Mouse (Mus musculus) right cerebral cortex, adult 18-20 months (tissue): ENCODE measurements at regions not wholly inside any gene's neighbourhood (a gene's known extent, or its start where the extent isn't known, plus 50 kb on each side); places are given as distances from the start of the nearest gene placed in this dataset.
"Not testable (repeated sequence)": the region's sequence is repeated elsewhere in the genome, so short reads cannot be mapped to it uniquely, and the experiment has no call there.

Experiments
- DNase-seq: peaks from one replicate; pipeline ENCODE4 v3.0.0; 2022; ENCODE audit warnings: mixed read lengths

DNA sequence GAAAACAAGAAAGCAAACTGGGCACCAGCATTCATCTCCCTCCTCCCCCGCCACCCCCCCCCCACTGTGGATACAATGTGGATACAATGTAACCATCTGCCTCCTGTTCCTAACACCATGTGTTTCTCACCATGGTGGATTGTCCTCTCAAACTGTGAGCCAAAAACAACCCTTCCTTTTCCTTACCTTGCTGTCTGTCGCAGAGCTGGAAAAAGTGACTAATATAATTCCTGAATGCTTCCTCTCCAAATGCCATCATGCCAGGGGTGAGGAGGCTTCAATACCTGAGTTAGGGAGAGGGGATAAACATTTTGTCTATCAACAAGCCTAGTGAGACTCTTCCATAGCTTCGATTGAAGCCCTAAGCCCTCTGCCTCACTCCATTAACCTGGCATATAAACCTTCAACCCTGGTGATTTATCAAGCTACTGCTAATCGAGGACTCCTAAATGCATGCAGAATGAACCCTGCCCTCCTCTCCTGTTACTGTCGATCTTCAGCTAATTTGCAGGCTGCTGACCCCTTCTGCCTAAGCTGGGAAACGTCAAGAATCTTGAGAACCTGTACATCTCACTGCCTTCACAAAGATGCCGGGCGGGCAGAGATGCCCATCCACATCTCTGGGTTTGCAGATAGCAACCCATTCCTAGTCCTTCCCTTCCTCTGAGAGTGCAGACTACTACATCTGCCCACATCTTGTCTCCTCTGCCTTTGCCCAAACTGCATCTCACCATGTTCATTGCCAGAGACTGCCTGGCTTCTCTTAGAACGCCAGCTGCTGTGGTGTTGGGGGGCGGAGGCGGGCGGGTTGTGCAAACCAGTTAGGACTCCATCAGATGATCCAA is 184.3 kb upstream of the Rpl38 start:
- peak; percentile 76 for DNase-seq

DNA sequence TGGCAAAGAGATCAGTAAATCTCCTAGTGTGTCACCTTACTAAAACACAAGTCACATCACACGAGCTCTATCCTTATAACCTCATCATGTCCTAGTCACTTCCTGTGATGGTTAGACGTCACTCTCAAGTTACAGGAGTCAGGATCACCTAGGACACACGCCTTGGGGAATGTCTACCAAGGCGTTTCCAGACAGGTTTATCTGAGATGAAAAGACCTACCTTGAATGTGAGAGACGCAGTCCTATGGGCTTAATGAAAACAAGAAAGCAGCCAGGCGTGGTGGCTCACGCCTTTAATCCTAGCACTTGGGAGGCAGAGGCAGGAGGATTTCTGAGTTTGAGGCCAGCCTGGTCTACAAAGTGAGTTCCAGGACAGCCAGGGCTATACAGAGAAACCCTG is 185.0 kb upstream of the Rpl38 start:
- DNase-seq: not testable (repeated sequence)

DNA sequence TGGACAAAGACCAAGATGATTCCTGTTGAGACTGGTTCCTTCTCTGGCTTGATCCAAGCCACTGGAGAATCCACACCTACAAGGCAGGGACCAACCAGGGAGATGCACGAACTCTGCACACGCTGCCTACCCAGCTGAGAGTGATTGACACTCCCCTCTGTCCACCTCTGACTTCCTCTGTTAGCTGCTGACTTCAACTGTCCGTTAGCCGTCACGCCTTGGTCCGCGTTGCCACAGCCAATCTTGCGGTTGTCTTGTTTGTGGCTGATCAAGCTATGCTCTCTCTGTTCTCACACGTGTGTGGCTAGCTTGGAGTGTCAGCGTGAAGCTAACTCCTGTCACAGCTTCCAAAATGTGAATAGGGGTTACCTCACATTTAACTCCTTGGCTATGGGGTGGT is 186.3 kb upstream of the Rpl38 start:
- no peak for DNase-seq

DNA sequence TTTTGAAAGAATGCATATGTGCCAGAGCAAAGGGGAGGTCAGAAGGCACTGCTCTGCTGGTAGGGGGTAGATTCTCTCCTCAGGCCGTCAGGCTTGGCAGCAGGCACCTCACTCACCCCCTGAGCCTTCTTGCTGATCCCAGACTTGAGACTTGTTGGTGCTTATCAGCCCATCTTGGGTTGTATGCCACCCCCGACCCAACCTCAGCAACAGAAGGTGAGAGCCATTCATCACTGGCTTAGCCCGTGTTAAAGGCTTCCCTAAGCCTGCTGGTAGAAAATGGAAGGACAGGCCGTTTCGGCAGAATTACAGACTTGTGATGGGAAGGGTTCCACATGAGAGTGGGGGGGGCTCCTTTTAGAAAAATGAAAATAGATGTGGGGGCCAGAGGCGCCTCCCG is 187.3 kb upstream of the Rpl38 start:
- DNase-seq: no peak

DNA sequence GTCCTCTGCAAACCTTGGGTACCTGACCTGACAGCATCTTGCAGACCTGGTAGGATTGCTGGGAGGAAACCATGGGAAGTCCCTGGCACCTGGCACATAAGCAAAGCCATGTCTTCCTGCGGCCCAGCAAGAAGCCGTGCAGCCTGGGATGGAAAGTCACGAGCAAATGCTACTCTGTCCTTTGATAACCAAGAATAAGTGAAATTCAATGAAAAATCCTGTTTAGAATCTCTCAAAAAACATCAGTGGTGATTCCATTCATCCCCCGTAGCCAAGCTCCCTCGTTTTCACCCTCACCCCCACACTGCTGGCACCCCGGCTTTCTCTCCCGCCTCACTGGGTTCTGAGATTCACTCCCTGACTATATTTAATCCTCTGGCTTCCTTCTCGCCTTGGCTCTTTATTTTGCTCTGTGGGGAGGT is 188.2 kb upstream of the Rpl38 start:
- DNase-seq: peak; percentile 56

DNA sequence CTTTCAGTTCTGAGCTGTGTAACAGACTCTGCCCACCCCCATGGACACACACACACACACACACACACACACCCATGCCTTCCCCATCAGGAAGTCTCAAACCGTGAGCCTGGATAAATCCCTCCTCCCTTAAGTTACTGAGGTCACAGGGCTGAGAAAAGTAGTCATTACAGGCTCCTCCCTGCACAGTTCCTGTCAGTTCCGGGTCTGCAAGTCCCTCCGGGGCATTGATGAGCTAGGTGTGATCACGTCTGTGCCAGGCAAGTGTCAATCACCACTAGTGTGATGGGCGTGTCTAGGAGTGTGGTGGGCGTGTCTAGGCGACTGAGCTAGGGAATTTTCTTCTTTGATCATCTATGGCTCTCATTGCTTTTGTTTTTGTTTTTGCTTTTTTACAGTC is 189.6 kb upstream of the Rpl38 start:
- DNase-seq: no peak

DNA sequence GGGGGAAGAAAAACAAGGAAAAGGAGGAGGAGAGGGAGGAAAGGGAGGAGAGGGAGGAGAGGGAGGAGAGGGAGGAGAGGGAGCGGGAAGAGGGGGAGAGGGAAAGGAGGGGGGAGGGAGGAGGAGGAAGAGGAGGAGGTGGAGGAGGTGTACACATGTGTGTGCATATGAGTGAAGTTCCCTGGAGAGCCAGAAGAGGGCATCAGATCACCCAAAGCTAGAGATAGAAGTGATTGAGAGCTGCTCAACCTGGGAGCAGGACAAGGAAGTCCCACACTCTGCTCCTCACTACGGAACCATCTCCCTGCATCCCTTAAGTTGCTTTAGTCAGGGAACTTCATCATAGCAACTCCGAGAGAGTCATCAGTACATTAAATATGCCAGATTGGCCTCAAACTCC is 191.0 kb upstream of the Rpl38 start:
- no peak for DNase-seq

DNA sequence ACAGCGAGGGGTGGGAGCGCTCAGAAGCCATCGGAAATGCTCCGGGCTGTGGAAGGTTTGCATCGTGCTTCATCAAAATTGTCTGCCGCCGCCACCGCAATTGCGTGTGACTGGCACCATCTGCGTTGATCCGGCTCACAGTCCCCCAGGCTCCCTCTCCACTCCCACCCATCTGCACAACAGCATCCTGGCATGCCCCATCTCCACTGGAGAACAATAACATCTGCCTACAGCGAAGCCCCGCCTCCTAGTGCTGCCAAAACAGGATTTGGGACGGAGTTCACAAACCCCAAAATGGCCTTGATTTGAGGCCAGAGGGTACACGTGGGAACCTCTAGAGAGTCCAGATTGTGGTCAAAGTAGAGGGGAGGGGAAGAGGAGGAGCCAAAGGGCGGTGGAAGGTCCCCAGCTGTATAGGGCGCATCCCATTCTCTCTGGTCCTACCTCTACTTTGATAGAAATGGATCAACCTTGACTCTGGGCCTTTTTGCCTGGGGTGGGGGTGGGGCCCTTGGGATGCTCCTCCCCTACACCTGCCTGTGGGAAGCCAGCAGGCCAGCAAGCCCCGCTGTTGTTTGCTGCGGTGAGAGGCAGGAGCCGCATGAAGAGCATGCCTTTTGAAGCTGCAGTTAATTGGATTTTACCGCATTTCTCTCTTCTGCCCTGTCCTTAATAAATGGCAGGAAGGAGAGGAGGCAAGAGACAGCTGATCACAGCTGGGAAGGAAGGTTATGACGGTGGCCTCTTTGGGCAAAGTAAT is 195.6 kb upstream of the Rpl38 start:
- peak; percentile 29 for DNase-seq

DNA sequence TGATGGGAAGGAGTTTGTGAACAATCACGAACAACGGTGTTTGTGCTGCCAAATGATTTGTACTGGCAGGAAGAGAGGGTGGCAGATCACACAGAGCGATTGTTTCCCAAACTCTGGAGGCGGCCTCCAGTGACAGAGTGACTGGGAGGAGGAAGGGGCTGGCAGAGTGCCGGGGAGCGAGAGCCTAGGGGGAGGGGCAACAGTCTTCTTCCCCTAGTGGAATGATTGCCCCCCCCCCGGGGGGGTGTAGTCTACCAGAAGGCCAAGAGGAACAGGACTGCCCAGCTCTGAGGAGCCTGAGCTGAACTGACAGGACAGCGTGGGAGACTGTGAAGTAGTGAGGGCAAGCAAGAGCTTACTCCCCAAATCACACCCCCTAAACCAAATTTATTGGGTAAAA is 199.9 kb upstream of the Rpl38 start:
- DNase-seq: peak; percentile 77

DNA sequence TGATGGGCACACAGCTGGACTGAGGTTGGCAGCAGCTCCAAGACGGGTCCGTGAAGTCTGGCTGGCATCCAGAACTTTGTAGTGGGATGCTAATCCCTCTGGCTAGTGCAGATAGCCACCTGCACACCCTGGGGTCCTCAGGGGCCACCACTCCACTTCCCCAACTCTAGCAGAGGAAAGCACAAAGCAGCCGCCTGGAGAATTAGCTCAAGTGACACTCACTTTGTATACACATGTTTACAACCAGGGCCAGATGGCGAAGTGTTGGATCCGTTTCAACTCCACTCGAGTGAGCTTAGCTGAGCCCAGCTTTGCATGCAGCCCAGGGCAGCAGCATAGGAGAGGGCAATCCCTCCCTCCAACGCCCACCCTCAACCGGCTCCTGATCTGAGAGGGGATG is 200.5 kb upstream of the Rpl38 start:
- peak; percentile 63 for DNase-seq

DNA sequence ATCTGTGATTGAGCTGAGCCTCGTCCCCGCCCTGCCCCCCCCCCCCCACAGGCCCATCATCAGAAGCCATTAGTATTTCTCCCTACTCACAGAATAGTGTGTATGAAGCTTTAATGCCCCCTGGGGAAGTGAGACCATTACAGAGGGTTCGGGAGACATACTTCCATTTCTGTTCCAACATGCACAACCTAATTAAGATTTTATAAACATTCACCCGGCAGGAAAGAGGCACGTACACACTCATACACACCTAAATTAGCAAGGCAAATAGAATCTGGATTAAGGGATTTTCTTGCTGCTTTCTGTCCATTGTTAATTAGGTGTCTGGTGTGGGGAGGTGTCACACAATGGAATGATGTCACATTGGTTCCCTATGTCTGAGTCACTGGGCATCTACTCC is 202.8 kb upstream of the Rpl38 start:
- no peak for DNase-seq

DNA sequence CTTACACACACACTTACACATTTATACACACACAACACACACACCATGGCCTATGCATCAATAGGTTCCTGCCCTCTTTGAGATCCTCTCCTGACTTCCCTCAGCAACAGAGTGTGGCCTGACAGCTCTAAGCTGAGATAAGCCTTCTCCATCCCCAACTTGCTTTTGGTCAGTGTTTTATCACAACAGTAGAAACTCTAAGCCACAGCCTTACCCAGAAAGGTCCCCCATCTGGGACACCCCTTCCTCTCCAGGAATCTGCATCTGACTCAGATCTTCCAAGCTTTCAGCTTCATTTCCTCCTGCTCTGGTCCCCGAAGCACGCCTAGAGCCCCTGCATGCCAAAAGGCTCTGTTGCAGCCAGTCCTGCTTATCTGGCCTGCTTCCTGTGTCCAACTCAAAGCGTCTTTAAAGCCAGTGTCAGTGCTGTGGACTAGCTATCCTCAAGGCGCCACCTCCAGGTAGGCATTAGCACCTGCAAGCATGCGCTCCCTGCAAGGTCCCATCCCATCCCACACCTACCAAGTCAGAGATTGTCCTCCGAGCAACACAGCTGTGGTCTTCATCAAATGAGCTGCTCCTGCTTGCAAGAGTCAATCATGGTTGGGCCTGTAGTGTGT is 205.5 kb upstream of the Rpl38 start:
- peak; percentile 25 for DNase-seq

DNA sequence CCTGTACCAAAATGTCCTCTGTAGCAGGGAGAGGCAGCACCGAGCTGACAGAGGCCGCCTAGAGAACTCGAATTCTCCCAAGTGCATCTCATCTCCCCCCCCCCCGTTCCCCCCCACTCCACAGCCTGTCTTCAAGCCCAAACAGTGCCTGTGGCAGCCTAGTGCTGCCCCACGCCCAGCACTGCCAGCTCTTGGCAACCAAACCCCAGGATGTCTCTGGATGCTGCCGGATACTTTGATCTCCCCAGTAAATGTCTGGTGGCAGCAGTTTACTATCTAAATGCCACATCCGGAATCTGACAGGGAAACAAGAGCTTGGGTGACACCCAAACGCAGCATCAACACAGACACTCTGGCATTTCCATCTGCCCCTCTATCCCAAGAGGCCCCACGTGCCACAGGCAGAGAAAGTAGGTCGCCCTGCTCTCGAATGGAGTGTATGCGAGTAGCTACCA is 213.4 kb upstream of the Rpl38 start:
- DNase-seq: no peak

DNA sequence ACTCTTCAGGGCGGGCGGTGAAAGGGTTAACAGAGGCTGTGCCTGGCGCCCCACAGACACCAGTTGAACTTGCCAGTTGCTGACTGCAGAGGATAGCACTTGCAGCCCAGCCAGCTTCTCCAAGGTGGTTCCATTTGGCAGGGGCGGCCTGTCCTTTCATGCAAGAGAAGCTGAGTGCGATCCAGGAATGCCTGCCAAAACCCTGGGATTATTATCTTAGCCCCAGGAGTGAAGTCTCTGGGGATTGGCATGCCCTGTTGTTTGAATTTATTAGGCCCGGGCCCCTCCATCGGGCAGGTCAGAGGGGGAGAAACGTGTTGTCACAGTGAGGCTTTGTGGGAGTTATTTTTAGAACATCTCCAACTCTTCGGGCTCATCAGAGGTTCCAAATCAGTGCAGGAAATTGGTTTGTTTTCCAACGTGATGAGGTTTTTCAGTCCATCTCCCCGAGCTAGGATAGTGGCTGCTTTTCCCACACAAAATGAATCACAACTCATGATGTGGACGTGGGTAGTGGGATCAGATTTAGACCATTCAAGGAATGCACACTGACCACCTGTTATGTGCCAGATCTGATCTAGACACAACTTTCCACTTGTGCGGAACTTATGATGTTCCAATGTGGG is 219.4 kb upstream of the Rpl38 start:
- peak; percentile 61 for DNase-seq

DNA sequence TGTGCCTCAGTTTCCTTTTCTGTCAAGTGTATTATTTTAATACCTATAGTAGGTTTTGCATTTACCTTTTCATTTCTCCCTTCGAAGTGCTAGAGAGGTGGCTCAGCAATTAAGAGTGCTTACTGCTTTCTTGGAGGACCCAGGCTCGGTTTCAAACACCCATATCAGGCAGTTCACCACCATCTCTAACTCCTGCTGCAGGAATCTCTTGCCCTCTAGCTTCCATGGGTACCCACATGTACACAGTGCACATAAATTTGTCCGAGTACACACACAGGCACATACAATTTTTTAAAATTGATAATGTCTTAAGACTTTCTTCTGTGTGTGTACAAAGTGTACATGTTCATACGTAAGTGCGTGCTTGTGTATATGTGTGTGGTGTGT is 220.9 kb upstream of the Rpl38 start:
- DNase-seq: no peak

DNA sequence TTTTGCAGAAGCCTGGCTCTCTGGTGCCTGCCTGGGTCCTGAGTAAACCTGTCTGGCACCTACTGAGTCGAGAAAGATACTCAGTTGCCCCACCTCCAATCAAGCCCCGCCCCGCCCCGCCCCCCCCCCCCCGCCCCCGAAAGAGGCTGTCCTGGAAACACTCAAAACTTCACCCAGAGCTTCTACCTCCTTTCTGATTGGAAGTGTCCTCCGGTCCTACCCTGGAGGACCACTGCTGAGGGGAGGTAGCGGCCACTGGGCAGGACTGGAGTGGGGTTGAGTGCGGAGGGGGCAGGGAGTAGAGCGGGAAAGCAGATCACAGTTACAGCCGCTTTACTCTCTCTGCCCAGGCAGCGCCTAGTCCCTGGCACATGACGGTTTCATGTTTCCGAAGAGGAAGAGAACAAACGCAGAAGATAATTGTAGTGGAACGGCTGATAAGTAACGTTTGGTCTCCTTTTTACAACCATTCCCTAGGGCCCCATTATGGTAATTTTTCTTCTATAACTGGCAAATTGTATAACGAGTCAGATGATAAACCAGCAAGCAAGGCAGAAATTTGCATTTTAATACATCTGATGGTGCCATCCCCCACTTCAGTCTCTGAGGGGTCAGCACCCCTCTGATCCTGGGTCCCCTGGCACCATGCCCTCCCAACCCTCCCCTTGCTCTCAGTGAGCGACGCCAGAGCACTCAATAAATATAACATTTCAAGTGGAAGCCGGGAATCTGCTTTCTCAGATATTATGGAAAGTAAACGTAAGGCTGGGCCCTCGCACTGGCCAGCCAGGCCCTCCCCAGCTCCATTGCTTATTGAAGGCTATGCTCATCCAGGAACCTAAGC is 221.5 kb upstream of the Rpl38 start:
- DNase-seq: no peak

DNA sequence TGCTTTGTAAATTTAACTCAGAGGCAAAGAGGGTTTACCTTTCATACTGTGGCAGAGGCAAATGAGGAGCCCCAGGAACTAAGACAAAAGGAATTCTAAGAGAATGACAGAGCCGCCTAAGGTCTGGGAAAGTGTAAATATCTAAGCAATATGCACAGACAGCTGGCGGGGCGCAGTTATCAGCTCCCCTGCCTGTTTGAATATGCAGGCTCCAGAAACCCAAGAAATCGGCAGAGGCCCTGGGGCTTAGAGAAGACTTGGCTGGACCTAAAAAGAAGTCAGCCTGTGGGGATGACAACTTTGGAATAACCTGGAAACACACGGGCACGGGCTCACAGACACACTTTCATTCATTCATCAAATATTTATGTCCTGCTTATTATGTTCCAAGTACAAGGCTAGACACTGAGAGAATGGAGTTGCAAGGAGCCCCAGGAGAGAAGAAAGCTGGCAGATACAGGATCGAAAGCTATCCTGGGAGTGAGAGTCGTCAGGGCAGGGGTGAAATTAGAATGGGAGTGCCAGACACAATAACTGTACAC is 222.2 kb upstream of the Rpl38 start:
- no peak for DNase-seq

DNA sequence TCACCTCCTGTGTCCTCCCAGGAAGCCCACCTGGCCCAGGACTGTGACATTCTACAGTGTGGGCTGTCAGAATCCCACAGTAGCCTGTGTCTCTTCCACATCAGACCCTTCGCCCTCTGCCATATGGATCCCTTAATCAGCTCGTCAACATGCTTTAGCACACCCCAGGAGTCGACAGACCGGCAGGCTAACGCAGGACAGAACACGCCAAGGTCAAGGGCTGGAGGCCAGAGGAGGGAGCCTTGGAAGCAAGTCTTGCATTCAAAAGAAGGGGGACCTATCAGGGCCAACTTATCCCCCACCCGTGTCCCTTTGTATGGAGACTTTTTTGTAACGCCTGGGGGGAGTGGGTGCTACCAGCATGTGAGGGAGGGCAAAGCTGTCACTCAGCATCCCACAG is 224.1 kb upstream of the Rpl38 start:
- no peak for DNase-seq

DNA sequence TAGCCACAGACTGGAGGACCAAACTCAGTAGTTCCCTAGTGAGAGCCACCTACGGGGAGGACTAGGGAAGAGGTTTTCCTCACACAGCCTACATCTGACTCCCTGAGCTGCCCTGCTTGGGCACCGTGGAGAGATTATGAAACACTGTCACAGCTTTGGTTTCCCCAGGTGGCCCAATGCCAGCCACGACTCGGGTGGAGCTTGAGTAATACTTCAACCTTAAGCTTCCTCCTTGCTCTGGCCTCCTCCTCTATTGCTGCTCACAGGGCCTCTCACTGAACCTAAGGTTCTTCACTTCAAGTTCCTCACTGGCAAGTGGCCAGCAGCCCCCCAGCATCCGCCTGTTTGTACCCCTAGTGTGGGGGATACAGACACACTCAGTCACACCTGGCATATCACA is 224.9 kb upstream of the Rpl38 start:
- no peak for DNase-seq

DNA sequence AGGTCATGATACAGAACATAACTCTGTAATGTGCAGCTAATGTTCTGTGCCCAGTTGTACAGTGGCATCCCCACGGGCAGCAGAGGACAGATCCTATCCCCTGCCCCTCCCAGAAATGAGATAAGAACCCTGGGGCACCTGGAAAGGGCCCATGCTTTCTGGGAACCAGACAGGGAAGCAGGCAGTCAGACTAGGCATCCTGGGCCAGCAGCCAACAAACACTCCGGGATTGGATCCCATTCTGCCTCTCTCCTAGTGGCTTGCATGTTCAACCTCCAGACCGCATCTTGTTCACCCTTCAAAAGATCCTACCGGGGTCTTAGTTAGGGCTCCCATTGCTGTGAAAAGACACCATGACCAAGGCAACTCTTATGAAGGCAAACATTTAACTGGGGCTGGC is 229.0 kb upstream of the Rpl38 start:
- no peak for DNase-seq

DNA sequence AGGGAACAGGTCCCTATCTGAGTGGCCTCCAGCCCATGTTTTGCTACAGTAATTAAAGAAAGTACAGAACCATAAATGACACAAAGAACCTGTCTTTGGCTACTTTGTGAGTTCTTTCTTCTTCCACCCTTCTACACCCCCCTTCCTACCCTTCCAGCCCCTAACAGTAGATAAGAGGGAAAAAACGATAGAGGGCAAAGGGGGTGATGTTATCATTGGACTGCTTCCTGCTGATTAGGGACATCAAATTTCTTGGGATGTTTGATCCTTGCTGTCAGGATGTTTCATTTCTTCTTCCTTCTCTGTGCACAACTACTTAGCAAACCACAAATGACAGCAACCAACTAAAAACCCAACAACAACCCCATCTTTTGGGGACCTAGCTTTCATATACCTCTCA is 232.5 kb upstream of the Rpl38 start:
- no peak for DNase-seq

DNA sequence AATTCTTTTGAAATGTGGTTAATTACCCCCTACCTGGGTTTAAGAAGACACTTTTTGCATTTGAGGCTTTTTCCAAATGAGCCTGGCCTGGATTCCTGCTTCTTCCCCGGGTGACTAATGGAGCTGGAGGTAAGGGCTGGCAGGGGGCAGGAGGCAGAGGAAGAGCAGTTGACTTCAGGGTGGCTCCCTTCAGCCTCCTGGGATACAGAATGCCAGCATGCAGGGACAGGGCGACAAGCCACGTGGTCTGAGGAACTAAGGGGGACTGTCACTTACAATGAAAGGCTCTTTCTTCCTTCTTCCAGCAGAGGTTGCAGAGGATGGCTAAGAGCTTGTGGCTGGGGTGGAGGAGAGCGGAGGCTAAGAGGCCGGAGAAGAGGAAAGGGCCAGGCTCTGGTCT is 234.8 kb upstream of the Rpl38 start:
- no peak for DNase-seq
